Mouse (Mus musculus) 416B (cell line): ENCODE results near the gene Mea1.
A peak's percentile ranks its signal among the peaks of the same experiment; 100 is the strongest.

Experiments
- DNase-seq: peaks from one replicate; pipeline ENCODE4 v3.0.0; 2011; ENCODE audit warnings: low read depth

The Mea1 gene

GRCm38 (mm10) chr17:46678416-46678815 is at the start of gene Mea1:
Gene Mea1 (plus strand): TSS chr17:46678793.
- no peak for DNase-seq

GRCm38 (mm10) chr17:46629685-46630441 is 48.7 kb upstream of the Mea1 start:
- no peak for DNase-seq

GRCm38 (mm10) chr17:46636831-46637523 is 41.6 kb upstream of the Mea1 start:
- peak; percentile 84 for DNase-seq

GRCm38 (mm10) chr17:46639929-46640328 is 38.7 kb upstream of the Mea1 start:
- DNase-seq, result no peak

GRCm38 (mm10) chr17:46642060-46642459 is 36.5 kb upstream of the Mea1 start:
- DNase-seq, result no peak

GRCm38 (mm10) chr17:46644152-46644805 is 34.3 kb upstream of the Mea1 start:
- no peak for DNase-seq

GRCm38 (mm10) chr17:46644916-46645475 is 33.6 kb upstream of the Mea1 start:
- DNase-seq, result peak; percentile 76

GRCm38 (mm10) chr17:46645561-46646321 is 32.9 kb upstream of the Mea1 start, which contains the start of the genes Klc4 and Mrpl2:
Gene Klc4 (minus strand): TSS chr17:46646022.
Gene Mrpl2 (plus strand): TSS chr17:46646229.
- DNase-seq, result peak; percentile 99

GRCm38 (mm10) chr17:46646322-46646662 is 32.3 kb upstream of the Mea1 start:
- no peak for DNase-seq

- no peak for DNase-seq
These were observed 31.3 kb upstream of the Mea1 start for GRCm38 (mm10) chr17:46647279-46647678.

- DNase-seq, result no peak
These were observed 30.2 kb upstream of the Mea1 start for GRCm38 (mm10) chr17:46648436-46648835.

- DNase-seq, result peak; percentile 54
These were observed 28.8 kb upstream of the Mea1 start for GRCm38 (mm10) chr17:46649811-46650210.

GRCm38 (mm10) chr17:46650232-46651031 is 28.2 kb upstream of the Mea1 start, which contains the start of gene Cul7:
Gene Cul7 (plus strand): TSS chr17:46650337.
- peak; percentile 92 for DNase-seq

GRCm38 (mm10) chr17:46651292-46651691 is 27.3 kb upstream of the Mea1 start:
- DNase-seq, result no peak

- DNase-seq, result no peak
These were observed 26.6 kb upstream of the Mea1 start for GRCm38 (mm10) chr17:46651755-46652547.

GRCm38 (mm10) chr17:46656054-46656453 is 22.5 kb upstream of the Mea1 start:
- DNase-seq, result no peak

- no peak for DNase-seq
These were observed 17.2 kb upstream of the Mea1 start for GRCm38 (mm10) chr17:46661351-46661750.

GRCm38 (mm10) chr17:46661981-46662380 is 16.6 kb upstream of the Mea1 start:
- DNase-seq, result no peak

- no peak for DNase-seq
These were observed 15.9 kb upstream of the Mea1 start for GRCm38 (mm10) chr17:46662730-46663129.

- no peak for DNase-seq
These were observed 10.9 kb upstream of the Mea1 start for GRCm38 (mm10) chr17:46667712-46668111.
